Mouse (Mus musculus) heart, postnatal 0 days (tissue): ENCODE results near the gene Wbp1l.

Experiments used
- CTCF ChIP-seq: IDR thresholded peaks from 2 replicates; pipeline ENCODE4 v1.5.1; 2016; ENCODE audit warnings: antibody characterized with exemption, control low read depth, low read depth
- EP300 ChIP-seq: IDR thresholded peaks from 2 replicates; pipeline ENCODE4 v1.6.1; 2016; ENCODE audit warnings: antibody characterized with exemption, low read depth

GRCm38 (mm10) chr19:46646041-46646481 is 47.2 kb downstream of the Wbp1l start:
- TF ChIP-seq CTCF (no peak), EP300 (no peak)
